Mouse (Mus musculus) layer of hippocampus, adult 2 months (tissue): ENCODE data around the gene Ereg. TPM values are rescaled to one million over a fixed set of nuclear protein-coding genes. Genes with fewer than 3 reads are reported as not detected.

ENCODE experiments used
- DNase-seq, 2 experiments: peaks; one replicate each; pipeline ENCODE4 v3.0.0; 2022; ENCODE audit warnings: low spot score in 2 of 2
- H3K27ac ChIP-seq: fragments of 200-600 bp; 2 replicates; pipeline ENCODE4 v1.8.1; 2022
- H3K4me3 ChIP-seq: fragments of 200-600 bp; 2 replicates; pipeline ENCODE4 v1.8.1; 2022; ENCODE audit warnings: mild to moderate bottlenecking
- CTCF ChIP-seq: fragments of 200-600 bp; conservative IDR thresholded peaks from 2 replicates; pipeline ENCODE4 v1.8.1; 2022; ENCODE audit warnings: antibody characterized with exemption, mild to moderate bottlenecking, moderate library complexity
- total RNA-seq, 2 experiments: library from RNA; stranded (reverse); gene quantifications; 2 replicates each; pipeline ENCODE4 v1.2.3; 2021

The Ereg gene
- total RNA-seq, 2 experiments from 2014 or later: not detected

GRCm38 (mm10) chr5:91083016-91083415 lies 8.6 kb downstream of the Ereg start:
- H3K4me3 ChIP-seq: no peak overlapping the region
- DNase-seq: no peak
- no peak for TF ChIP-seq CTCF
- H3K27ac ChIP-seq: no peak overlapping the region

DNA sequence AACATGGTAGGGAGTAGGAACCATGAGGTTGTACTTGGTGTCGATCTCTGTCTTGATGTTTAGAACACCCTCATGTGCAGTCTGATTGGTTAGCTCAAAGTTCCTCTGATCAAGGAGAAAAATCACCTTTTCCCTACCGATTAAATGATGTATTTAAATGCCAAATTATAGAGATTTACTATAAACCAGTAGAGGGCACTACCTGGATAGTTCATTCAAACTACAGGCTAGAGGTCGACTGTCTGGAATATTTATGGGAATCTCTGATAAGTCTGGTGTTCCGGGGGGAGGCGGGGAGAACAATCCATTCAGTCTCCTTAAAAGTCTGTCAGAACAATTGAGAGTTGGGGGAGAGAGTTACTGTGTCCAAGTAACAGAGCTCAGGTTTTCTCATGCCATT lies 10.9 kb downstream of the Ereg start:
- DNase-seq: no peak
- H3K27ac ChIP-seq: no peak overlapping the region
- TF ChIP-seq CTCF: peak; percentile 64
- no peak overlapping the region for H3K4me3 ChIP-seq

DNA sequence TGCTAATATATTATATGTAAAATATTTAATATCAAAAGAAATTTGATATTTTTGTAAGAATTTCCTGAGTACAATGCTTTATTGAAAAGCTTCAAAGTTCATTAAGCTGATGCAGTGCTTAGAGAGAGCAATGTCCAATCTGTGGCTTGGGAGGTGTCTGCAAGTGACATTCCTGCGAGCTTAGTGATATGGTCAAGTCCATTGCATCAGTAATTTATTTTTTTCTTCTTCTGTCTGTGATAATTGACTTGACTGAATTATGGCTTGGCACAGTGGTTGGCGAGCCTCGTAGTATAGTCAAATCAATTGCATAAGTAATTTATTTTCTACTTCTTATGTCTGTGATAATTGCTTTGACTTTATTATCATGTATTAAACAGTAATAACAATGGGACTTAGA lies 15.9 kb downstream of the Ereg start:
- Histone ChIP-seq H3K27ac (no peak overlapping the region), H3K4me3 (no peak overlapping the region)
- no peak for DNase-seq
- no peak for TF ChIP-seq CTCF

DNA sequence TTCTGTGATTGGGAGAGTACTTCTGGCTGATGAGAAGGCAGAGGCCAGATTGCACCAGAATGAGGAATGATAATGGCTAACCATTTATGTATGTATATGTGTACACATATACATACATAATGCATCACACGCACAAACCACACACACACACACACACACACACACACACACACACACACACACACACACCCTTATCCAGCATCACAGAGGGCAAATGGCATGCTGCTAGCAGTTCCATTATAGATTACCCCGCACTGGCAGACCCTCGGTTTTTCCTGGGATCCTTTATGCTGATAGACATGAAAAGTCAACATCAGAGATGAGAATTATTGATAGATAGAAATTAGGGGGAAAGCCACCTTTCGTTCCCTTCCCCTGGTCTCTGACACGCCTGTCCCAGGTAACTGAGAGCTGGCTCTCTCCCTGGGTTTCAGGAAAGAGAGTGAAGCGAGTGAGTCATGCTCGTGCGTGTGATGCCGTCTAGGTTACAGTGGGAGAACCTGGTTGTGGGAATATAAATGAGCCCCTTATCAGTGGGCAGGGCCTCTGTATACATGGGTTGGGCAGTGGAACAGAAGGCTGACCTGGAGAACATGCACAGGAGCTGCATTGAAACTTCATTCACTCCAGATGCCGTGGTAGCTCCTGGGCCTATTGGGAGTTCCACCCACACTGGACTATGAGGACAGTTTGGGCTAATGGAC lies 23.6 kb downstream of the Ereg start:
- no peak for TF ChIP-seq CTCF
- DNase-seq: no peak
- no peak overlapping the region for H3K27ac ChIP-seq
- H3K4me3 ChIP-seq: no peak overlapping the region

- TF ChIP-seq CTCF: no peak
- DNase-seq: peak in 1 of 2 experiments; percentile 35
These were observed 27.3 kb downstream of the Ereg start for GRCm38 (mm10) chr5:91101742-91102141.

GRCm38 (mm10) chr5:91103943-91104665 lies 29.7 kb downstream of the Ereg start:
- DNase-seq: no peak
- no peak overlapping the region for H3K27ac ChIP-seq
- no peak for TF ChIP-seq CTCF
- H3K4me3 ChIP-seq: no peak overlapping the region

More at GRCm38 (mm10) chr5:91101742-91102141, 27.3 kb downstream of the Ereg start:
- Histone ChIP-seq H3K27ac (no peak overlapping the region), H3K4me3 (no peak overlapping the region)

DNA sequence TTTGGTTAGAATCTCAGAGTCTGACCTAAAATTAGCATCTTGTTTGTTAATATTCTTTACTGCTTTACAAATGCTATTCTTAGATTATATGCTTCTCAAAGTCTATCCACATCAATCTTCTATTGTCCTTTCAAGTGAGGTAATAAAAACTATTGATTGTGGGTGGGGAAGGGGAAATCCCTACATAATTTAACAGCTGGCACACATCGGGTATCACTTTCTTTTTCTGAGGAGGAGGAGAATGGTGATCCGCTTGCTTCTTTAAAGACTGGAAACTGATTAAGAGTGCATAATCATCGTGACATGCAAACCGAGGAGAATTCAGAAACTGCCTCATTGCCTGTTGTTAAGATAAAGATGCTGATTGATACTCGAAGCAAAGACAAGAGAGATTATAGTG lies 31.8 kb downstream of the Ereg start:
- TF ChIP-seq CTCF: no peak
- DNase-seq: no peak
- H3K27ac ChIP-seq: no peak overlapping the region
- no peak overlapping the region for H3K4me3 ChIP-seq

DNA sequence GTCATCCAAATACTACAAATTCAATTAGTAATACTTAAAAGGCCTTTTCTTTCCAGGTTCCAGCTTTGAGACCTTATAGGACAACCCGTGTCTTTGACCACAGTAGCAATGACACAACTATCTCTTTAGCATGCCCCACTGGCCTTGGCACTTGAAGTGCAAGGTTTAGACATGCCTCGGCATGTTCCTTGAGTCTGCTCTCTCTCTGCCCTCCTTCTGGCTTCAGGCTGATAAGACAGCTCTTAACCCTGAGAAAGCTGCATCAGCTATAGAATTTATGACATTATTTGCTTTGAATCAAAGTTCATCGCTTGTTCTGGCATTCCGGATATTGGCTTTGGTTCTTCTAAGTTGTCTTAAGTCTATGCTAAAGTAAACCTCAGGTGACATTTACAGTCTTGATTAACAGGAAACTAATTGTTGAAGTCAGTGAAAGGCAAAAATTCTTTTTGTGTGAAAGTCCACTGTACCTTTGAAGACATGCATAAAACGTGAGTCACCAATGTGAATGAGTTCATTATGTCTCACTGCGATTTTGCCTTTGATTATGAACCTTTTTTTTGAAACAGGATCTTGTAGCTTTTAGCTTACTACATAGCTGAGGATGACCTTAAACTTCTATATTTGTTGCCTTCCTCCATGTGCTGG lies 35.7 kb downstream of the Ereg start:
- H3K27ac ChIP-seq: no peak overlapping the region
- no peak for TF ChIP-seq CTCF
- no peak overlapping the region for H3K4me3 ChIP-seq
- DNase-seq: no peak

- DNase-seq: no peak
- TF ChIP-seq CTCF: no peak
- no peak overlapping the region for H3K4me3 ChIP-seq
- no peak overlapping the region for H3K27ac ChIP-seq
These were observed 36.6 kb downstream of the Ereg start for GRCm38 (mm10) chr5:91111019-91111418.

DNA sequence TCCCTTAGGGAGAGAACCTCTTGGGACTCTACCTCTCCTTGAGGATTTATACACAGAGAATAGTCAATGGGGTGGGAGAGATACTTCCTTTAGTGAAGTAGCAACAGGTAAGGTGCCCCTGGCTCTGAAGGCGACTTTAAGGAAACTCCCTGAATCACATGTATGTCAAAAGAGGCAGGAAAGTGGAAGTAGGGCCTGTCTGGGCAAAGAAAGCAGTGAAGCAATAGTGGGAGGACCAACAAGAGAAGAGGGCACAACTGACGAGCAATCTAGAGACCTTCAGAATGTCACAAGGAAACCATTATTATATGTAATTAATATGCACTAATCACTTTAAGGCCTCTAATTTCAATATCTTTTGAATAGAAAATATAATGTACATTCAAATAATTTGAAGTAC lies 39.5 kb downstream of the Ereg start:
- DNase-seq: no peak
- Histone ChIP-seq H3K4me3 (no peak overlapping the region), H3K27ac (no peak overlapping the region)
- TF ChIP-seq CTCF: no peak

GRCm38 (mm10) chr5:91114574-91114973 lies 40.2 kb downstream of the Ereg start:
- no peak overlapping the region for H3K4me3 ChIP-seq
- DNase-seq: no peak
- TF ChIP-seq CTCF: no peak
- H3K27ac ChIP-seq: no peak overlapping the region

DNA sequence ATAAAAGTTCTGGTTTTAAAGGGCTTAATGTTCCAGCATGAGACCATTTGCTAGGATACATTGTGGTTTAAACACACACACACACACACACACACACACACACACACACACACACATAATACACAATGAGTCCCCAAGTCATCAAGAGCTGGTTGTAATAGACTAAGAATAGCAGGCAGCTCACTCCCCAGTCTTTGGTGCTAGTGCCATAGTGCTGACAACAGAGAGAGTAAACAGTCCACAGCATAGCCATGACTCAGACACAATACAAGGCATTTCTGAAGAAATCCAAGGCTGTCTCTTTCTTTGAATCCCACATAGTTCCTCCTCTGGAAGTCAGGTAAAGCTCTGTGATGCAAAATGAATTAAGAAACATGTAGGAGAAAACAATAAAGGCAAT lies 44.2 kb downstream of the Ereg start:
- no peak for TF ChIP-seq CTCF
- DNase-seq: no peak
- Histone ChIP-seq H3K27ac (no peak overlapping the region), H3K4me3 (no peak overlapping the region)

DNA sequence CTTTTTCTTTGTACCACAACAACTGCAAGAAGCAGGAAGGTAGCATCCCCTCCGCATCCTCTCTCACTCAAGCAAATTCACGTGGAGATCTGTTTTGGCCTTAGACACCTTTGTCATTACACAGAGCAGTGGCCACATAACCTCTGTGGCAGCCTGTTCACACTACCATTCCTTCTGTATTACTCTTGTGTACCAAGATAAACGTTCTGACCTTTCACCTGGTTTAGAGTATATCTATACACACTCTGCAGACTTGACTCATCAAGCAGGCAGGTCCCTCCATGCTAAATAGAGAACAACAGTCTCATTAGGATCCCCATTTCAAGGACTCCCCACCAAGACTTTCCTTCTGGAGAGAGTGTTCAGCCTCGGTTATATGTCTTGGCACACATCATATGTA lies 49.0 kb downstream of the Ereg start:
- no peak for DNase-seq
- Histone ChIP-seq H3K27ac (no peak overlapping the region), H3K4me3 (no peak overlapping the region)
- TF ChIP-seq CTCF: no peak
